Mouse (Mus musculus): ENCODE measurements around the gene Ugt1a5.

Gene Ugt1a5

GRCm38 (mm10) chr1:88264237-88264868 lies 98.5 kb downstream of the Ugt1a5 start:
- DNase-seq, result no peak

GRCm38 (mm10) chr1:88264869-88265240 lies 99.0 kb downstream of the Ugt1a5 start:
- no peak for DNase-seq

- DNase-seq, result no peak
Observed at GRCm38 (mm10) chr1:88266123-88266522, 100.3 kb downstream of the Ugt1a5 start.

DNA sequence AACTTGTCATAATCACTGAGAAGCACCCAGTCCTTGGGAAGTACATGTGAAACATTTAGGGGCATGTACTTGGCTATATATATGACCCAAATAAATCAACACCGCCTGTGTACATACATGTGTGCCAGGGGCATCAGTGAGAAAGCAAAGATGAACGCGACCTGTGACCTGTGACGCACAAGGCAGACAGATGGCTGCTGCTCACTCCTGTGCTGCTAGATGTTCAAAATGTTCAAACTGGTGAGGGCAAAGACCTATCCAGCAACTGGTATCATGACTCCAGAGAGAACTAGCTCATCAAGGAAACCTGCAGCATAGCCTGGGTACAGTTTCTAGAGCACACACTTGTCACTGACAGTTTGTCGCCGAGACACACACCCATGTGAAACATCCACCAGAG lies 101.7 kb downstream of the Ugt1a5 start:
- DNase-seq, result no peak

- no peak for DNase-seq
Observed at GRCm38 (mm10) chr1:88268070-88268469, 102.3 kb downstream of the Ugt1a5 start.

All from thymus, postnatal 14 days (tissue).